Mouse (Mus musculus): ENCODE results near the gene Taf8.

The Taf8 gene

GRCm38 (mm10) chr17:47501946-47502706 is at the start of gene Taf8:
TSS of gene Taf8 (minus strand) at chr17:47502292.
- DNase-seq (ENCODE audit: low spot score), result peak; percentile 91

- DNase-seq (ENCODE audit: low spot score), result no peak
These were observed 49.0 kb upstream of the Taf8 start for GRCm38 (mm10) chr17:47551049-47551448.

DNA sequence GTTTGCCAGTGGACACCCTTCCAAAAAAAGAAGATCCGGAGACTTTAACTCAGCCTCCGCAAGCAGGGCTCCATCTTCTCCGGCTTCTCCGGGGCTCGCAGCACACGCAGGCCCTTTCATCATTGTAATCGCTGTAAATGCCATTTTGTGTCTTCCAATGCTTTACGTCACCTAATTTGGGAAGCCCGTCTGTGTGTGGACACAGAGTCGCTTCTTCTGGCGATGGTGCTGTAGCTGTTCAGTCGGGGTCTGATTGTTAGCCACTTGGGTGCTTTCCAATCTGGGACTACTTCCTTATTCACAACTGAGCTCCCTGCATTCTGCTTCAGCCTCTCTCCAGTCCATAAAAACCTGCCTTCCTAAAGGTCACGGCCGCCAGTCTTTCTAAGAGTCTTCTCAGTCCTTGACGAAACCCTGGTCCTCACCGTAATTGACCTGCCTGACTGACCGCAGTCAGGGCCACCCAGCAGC is 43.8 kb upstream of the Taf8 start:
- DNase-seq (ENCODE audit: low spot score), result no peak

DNA sequence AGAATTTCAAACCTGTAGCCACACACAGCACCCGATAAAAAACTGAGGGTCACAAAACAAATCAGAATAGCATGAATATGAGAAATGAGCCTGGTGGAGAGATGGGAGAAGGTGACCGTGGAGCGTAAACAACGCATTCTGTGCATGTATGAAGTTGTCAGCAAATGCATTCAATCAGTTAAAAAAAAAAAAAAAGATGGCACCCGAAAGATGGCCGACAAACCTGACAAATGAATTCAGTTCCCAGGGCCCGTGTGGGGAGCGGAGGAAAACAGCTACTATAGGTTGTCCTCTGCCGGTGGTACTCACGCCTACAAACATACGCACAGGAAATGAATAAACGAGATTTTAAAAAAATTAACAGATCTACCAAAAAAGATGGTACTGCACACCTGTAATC is 43.1 kb upstream of the Taf8 start:
- DNase-seq (ENCODE audit: low spot score), result no peak

- no peak for DNase-seq (ENCODE audit: low spot score)
These were observed 41.1 kb upstream of the Taf8 start for GRCm38 (mm10) chr17:47543051-47543650.

DNA sequence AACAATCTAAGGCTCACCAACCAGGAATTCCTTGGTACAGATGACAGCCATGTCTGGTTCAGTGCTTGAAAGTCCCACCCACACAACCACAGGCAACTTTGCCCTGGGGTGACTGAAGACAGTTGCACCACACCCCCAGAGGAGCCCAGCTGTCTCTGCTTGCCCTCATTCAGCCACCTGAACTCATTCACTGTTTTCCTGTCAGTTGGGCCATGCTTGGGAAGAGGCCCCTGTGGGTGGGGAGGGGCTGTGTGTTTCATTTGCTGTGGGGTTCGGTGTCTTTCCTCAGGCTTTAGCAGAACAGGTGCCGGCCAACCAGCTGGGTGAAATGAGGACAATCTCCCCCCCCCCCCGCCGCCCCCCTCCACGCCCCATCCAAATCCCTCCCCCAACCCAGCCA is 40.0 kb upstream of the Taf8 start:
- no peak for DNase-seq (ENCODE audit: low spot score)

GRCm38 (mm10) chr17:47539128-47539527 is 37.0 kb upstream of the Taf8 start:
- no peak for DNase-seq (ENCODE audit: low spot score)

- DNase-seq (ENCODE audit: low spot score), result no peak
These were observed 36.0 kb upstream of the Taf8 start for GRCm38 (mm10) chr17:47538049-47538448.

- DNase-seq (ENCODE audit: low spot score), result no peak
These were observed 33.7 kb upstream of the Taf8 start for GRCm38 (mm10) chr17:47535812-47536236.

DNA sequence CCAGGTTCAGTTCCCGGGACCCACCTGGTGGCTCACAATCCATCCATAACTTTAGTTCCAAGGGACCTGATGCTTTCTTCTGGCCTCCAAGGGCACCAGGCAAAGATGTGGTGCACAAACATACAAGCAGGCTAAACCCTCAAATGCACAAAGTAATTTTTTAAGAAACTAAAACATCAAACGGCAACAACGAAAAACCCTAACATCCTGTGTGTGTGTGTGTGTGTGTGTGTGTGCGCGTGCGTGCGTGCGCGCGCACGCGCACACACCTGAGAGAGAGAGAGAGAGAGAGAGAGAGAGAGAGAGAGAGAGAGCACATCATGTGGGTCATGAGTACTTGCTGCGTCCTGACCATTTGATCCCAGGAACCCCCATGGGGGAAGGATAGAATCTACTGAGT is 31.6 kb upstream of the Taf8 start:
- DNase-seq (ENCODE audit: low spot score), result no peak

DNA sequence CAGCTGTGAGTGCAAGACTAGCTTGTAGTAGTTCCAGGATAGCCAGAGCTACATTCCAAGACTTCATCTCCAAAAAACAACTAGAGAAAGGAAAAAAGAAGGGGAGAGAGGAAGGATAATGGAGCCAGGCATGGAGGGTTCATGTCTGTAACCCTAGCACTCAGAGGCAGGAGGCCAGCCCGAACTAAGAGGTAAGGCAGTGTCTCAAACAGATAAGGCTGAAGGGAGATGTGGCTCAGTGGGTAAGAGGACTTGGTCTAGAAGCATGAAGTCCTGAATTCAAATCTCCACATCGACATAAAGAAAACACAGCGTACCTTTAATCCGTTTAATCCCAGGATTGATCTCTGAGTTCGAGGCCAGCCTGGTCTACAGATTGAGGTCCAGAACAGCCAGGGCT is 30.3 kb upstream of the Taf8 start:
- no peak for DNase-seq (ENCODE audit: low spot score)

DNA sequence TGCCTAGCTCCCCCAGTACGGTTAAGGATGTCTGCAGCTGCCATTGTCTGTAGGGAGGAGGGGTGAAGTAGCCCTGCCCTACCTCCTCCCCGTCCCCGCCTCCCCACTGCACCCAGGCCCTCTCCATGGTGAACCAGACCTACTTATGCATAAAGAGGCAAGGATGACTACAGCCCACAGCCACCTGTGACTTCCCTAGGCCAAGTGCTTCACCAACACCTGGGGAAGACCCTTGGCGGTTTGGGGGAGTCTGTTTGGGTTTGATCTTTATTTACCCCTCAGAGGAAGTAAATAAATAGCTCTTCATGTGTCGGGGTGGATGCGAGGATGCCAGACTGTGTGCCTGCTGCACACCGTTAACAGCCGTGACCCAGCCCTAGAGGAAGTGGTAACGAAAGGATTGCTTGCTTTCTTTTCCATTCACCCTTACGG is 29.3 kb upstream of the Taf8 start:
- DNase-seq (ENCODE audit: low spot score), result no peak

DNA sequence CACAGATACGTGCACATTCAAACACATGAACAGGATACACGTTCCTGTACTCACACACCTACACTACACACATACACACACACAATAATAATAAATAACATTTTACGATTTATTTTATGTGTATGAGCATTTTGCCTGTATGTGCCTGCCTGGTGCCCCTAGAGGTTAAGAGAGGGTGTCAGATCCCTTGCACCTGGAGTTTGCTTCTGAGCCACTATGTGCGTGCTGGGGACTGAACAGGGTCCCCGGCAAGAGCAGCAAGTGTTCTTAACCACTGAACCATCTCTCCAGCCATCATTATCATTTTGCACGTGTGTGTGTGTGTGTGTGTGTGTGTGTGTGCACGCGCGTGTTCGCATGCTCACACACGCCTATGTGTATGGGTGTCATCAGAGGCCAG is 27.5 kb upstream of the Taf8 start:
- DNase-seq (ENCODE audit: low spot score), result no peak

GRCm38 (mm10) chr17:47528919-47529318 is 26.8 kb upstream of the Taf8 start:
- no peak for DNase-seq (ENCODE audit: low spot score)

DNA sequence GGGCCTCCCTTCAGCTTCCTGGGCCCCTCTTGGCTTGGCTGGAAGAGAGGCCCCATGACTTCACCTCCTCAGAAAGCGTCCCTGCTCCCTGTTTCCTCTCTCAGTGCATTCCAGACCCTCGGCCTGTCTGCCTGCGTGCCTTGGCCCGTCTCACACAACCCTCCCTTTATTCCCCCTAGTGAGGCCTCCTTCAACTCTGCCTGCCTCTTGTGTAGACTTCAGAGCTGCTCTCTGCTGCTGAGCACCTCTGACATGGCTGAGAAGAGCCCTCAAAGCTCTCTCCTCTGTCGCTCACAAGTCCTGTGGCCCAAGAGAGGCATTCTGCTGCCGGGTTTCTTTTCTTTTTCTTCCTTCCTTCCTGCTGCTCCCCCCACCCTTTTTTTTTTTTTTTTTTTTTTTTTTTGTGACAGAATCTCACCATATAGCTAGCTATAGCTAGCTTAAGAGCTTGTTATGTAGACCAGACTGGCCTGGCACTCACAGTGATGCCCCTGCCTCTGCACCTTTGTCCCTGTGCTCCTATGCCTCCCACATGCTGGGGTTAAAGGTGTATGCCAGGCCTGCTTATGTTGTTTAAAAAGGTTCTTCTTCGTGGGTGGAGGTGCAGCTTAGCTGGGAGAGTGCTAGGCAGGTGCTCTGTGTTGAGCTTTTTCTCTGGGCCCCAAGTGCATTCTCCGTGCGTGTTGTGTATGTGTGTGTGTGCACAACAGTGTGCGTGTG is 25.6 kb upstream of the Taf8 start:
- no peak for DNase-seq (ENCODE audit: low spot score)

- peak; percentile 19 for DNase-seq (ENCODE audit: low spot score)
These were observed 24.9 kb upstream of the Taf8 start for GRCm38 (mm10) chr17:47526856-47527520.

DNA sequence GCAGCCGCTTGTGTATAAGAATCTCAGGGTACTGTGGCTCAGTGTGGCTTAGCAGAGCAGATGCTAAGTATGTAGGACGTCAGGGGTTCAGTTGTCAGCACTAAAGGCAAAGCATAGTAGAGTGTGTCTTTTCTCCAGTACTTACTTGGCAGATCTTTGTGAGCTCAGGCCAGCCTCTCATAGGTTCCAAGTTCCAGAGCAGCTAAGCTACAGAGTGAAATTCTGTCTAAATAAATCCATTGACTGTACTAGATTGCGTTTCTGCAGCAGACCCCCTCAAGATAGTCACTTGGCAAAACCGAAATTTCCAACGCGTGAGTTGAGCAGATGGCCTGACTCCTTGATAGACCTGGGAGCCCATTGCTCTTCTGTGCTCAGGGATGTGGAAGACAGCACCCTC is 22.9 kb upstream of the Taf8 start:
- DNase-seq (ENCODE audit: low spot score), result no peak

DNA sequence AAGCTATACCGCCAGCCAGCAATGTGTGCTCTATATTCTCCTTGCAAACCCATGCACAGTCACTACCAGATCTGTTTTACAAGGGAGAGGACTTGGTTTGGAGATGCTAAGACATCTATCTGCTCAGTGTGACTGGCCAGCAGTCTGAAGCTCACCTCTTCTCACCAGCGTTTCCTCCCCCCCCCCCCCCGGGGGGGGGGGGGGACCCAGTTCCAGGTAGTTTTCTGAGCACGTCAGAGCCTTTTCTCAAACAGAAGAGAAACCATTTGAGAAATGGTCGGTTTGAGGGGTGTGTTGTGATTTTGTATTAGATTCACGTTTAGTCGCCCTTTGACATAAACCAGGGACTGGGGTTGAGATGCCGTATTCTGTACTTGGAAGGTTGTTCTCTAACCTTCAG is 22.0 kb upstream of the Taf8 start:
- no peak for DNase-seq (ENCODE audit: low spot score)

DNA sequence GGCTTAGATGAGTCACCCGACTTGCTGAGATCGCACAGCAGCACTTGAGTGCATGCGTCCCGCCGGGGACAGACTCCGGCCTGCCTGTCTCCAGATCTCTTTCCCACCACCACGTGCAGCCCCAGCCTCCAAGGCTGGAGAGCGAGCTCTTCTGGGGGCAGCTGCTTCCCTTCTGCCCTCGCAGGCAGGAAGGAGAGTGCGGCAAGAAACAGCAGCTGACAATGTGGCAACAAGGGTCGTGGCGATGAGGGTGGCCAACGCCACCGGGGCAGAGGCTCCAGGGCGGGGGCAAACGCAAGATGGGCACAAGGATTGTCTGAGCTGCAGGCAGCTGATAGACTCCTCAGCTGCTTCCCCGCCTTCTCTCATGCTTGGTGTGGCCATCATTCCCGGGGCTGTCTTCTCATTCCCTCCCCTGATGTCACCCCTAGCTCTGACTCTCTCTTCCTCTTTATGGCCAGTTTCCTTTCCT is 21.2 kb upstream of the Taf8 start:
- no peak for DNase-seq (ENCODE audit: low spot score)

DNA sequence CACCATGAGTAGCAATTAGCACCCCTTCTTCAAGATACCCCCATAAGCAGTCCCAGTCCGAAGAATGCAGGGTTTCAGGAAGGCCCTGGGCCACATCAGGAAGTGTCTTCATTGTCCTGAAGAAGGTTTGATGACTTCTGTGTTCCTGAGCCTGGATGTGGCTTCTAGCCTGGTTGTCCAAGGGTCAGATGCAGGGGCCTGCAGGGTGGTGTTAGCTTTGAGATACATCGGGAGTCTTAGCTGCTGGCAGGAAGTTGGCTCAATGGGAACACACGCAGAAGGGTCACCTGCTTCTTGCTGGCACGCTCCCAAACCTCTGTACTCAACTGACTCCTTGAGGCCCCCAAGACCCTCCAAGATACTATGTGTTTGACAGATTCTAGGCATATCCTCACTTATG is 20.4 kb upstream of the Taf8 start:
- no peak for DNase-seq (ENCODE audit: low spot score)

DNA sequence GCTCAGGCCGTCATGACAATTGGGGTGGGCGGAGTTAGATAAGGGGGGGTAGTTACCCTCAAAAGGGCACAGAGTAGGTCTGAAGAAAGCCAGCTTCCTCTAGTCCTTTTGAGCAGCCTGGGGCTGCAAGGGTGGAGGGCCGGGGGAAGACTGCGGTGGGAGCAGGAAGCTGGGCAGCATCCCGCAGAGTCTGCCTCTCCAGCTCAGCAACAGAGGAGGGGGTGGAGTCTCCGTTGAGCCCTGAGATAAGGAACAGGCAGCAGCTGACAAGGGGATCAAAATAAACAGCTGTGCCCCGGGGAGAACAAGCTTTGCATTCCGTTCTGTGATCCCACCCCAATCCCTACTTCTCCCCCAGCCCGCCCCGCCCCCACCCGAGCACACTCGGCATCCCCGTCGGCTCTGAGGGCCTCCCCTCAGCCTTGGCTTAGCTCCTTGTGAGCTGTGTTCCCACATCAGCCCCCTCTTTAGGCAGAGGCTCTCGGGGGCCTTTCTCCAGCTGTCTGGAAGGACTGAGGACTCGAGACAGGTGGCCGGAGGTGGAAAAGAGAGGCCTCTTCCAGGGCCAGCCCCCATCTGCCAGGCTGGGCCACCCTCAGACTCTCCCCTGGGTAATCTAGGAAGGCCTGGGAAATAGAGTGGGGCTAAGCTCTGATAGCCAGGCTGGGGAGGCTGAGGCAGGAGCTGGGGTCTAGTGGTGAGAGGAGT is 19.6 kb upstream of the Taf8 start:
- peak; percentile 54 for DNase-seq (ENCODE audit: low spot score)

DNA sequence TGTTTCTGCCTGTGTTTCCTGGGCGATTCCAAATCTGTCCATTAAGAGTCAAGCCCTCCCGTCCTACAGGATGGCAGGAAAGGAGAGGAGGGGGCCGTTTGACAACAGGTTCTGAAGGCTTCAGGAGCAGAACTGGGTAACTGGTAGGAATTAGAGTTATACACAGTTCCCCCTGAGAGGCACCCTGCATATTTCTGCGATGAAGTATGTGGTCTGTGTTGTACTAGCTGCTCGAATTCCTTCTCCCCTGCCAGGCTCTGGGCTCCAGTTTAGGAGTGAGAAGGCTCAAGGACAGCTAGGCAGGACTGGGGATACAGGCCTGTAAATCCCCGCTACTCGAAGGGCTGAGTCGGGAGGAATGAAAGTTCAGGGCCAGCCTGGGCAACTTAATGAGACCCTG is 16.1 kb upstream of the Taf8 start:
- no peak for DNase-seq (ENCODE audit: low spot score)

Data from ovary, postnatal 36 days (tissue).